Mouse (Mus musculus) liver, embryonic 11.5 days (tissue): ENCODE data around the gene Mcoln1. TPM values are rescaled to one million over a fixed set of nuclear protein-coding genes. Genes with fewer than 3 reads are reported as not detected.

Experiments
- ATAC-seq: fragments of 200-750 bp; cut with Nextera tagmentation; replicated peaks from 2 replicates; pipeline ENCODE4 v1.8.0; 2017; ENCODE audit warnings: moderate number of reproducible peaks, mild to moderate bottlenecking, moderate TSS enrichment, moderate library complexity; ENCODE audit not compliant: low FRiP score
- DNase-seq: peaks from one replicate; pipeline ENCODE4 v3.0.0-alpha.2; 2017; ENCODE audit warnings: low spot score
- H3K27ac ChIP-seq: fragments of 300-500 bp; sonication (generic); 2 replicates; pipeline ENCODE4 v1.5.1; 2014; ENCODE audit warnings: mild to moderate bottlenecking, low read depth, low read length, control low read depth
- H3K27me3 ChIP-seq: fragments of 300-500 bp; sonication (generic); replicated peaks from 2 replicates; pipeline ENCODE4 v1.6.1; 2014; ENCODE audit warnings: low read length, mixed read lengths; ENCODE audit not compliant: control insufficient read depth, insufficient read depth
- H3K36me3 ChIP-seq: fragments of 300-500 bp; sonication (generic); 2 replicates; pipeline ENCODE4 v1.6.1; 2014; ENCODE audit warnings: mild to moderate bottlenecking, low read length, moderate library complexity, mixed read lengths; ENCODE audit not compliant: control insufficient read depth, insufficient read depth
- H3K4me1 ChIP-seq: fragments of 300-500 bp; sonication (generic); replicated peaks from 2 replicates; pipeline ENCODE4 v1.6.1; 2014; ENCODE audit warnings: low read length, mixed read lengths; ENCODE audit not compliant: control insufficient read depth, insufficient read depth
- H3K4me2 ChIP-seq: fragments of 300-500 bp; sonication (generic); 2 replicates; pipeline ENCODE4 v1.6.1; 2014; ENCODE audit warnings: mild to moderate bottlenecking, control low read depth, moderate library complexity
- H3K4me3 ChIP-seq: fragments of 300-500 bp; sonication (generic); 2 replicates; pipeline ENCODE4 v1.5.1; 2014; ENCODE audit warnings: low read depth, low read length, control low read depth
- H3K9ac ChIP-seq: fragments of 300-500 bp; sonication (generic); 2 replicates; pipeline ENCODE4 v1.6.1; 2014; ENCODE audit warnings: low read depth, low read length, control low read depth
- H3K9me3 ChIP-seq: fragments of 300-500 bp; sonication (generic); 2 replicates; pipeline ENCODE4 v1.6.1; 2016; ENCODE audit warnings: low read length, inconsistent platforms, mixed read lengths; ENCODE audit not compliant: control insufficient read depth
- WGBS: fragments of 180-500 bp; shearing (Covaris S2); extraction: QIAGEN DNeasy Blood & Tissue Kit; methylation state at CpG from one replicate; pipeline ENCODE4 v1.1.7; 2014; 5-methylcytosine and 5-hydroxymethylcytosine counted together
- polyA plus RNA-seq: library from polyadenylated mRNA; unstranded; fragments of >200 nt; fragmentation: Nextera tagmentation; extraction: Ambion mirVana; gene quantifications from 2 replicates; pipeline ENCODE4 v1.2.1, GENCODE M21; 2014

Gene Mcoln1
- polyA plus RNA-seq, 1 experiment from 2014 or later = 39.8 TPM

GRCm38 (mm10) chr8:3536940-3537339, 36.7 kb downstream of the Mcoln1 start:
- Histone ChIP-seq H3K4me2 (no peak overlapping the region), H3K4me3 (no peak overlapping the region), H3K27ac (no peak overlapping the region), H3K36me3 (peaks cover 15% of the 10 kb centered on the region; the same call in 1 of the 2 replicates), H3K4me1 (peaks cover 4% of the 10 kb centered on the region; the same call in 1 of the 2 replicates), H3K27me3 (no peaks in the 10 kb centered on the region), H3K9me3 (no peaks in the 10 kb centered on the region), H3K9ac (no peak overlapping the region)
- DNase-seq (no peak), ATAC-seq (no peak)
- WGBS = 93% methylated on average over 9 of the region's 9 CpGs

GRCm38 (mm10) chr8:3537666-3538065, 37.4 kb downstream of the Mcoln1 start:
- DNase-seq = no peak
- no peak overlapping the region for H3K4me3 ChIP-seq
- 94% methylated on average over 26 of the region's 26 CpGs for WGBS
- no peak overlapping the region for H3K4me2 ChIP-seq
- no peak overlapping the region for H3K9ac ChIP-seq
- H3K27ac ChIP-seq = no peak overlapping the region
- no peaks in the 10 kb centered on the region for H3K9me3 ChIP-seq
- peaks cover 4% of the 10 kb centered on the region; the same call in 1 of the 2 replicates for H3K4me1 ChIP-seq
- peaks cover 15% of the 10 kb centered on the region; the same call in 1 of the 2 replicates for H3K36me3 ChIP-seq
- no peak for ATAC-seq
- no peaks in the 10 kb centered on the region for H3K27me3 ChIP-seq

GRCm38 (mm10) chr8:3539146-3539545, 38.9 kb downstream of the Mcoln1 start:
- no peak for DNase-seq
- H3K9ac ChIP-seq = no peak overlapping the region
- peaks cover 4% of the 10 kb centered on the region; the same call in 1 of the 2 replicates for H3K4me1 ChIP-seq
- no peak overlapping the region for H3K4me3 ChIP-seq
- 81% methylated on average over 7 of the region's 7 CpGs for whole genome bisulfite sequencing
- H3K27me3 ChIP-seq = no peaks in the 10 kb centered on the region
- H3K4me2 ChIP-seq = no peak overlapping the region
- no peak overlapping the region for H3K27ac ChIP-seq
- H3K36me3 ChIP-seq = peaks cover 24% of the 10 kb centered on the region
- ATAC-seq = no peak
- H3K9me3 ChIP-seq = no peaks in the 10 kb centered on the region

GRCm38 (mm10) chr8:3540076-3540475, 39.8 kb downstream of the Mcoln1 start:
- H3K4me1 ChIP-seq = peaks cover 4% of the 10 kb centered on the region; the same call in 1 of the 2 replicates
- no peak for ATAC-seq
- H3K27me3 ChIP-seq = no peaks in the 10 kb centered on the region
- DNase-seq = no peak
- H3K9ac ChIP-seq = no peak overlapping the region
- H3K4me3 ChIP-seq = no peak overlapping the region
- 84% methylated on average over 4 of the region's 4 CpGs for WGBS
- H3K36me3 ChIP-seq = peaks cover 24% of the 10 kb centered on the region
- H3K9me3 ChIP-seq = no peaks in the 10 kb centered on the region
- no peak overlapping the region for H3K27ac ChIP-seq
- no peak overlapping the region for H3K4me2 ChIP-seq

GRCm38 (mm10) chr8:3546511-3546910, 46.3 kb downstream of the Mcoln1 start:
- Histone ChIP-seq H3K36me3 (peaks cover 10% of the 10 kb centered on the region), H3K27me3 (no peaks in the 10 kb centered on the region), H3K4me1 (no peaks in the 10 kb centered on the region), H3K4me2 (no peak overlapping the region), H3K27ac (no peak overlapping the region), H3K9ac (no peak overlapping the region), H3K9me3 (no peaks in the 10 kb centered on the region), H3K4me3 (no peak overlapping the region)
- DNase-seq (no peak), ATAC-seq (no peak)
- 91% methylated on average over 2 of the region's 2 CpGs for WGBS

GRCm38 (mm10) chr8:3552240-3552639, 52.0 kb downstream of the Mcoln1 start:
- ATAC-seq = no peak
- 80% methylated on average over 1 of the region's 1 CpGs for WGBS

GRCm38 (mm10) chr8:3556114-3556513, 55.9 kb downstream of the Mcoln1 start:
- 61% methylated on average over 4 of the region's 4 CpGs for WGBS
- ATAC-seq = peak; percentile 82
- Histone ChIP-seq H3K4me1 (no peaks in the 10 kb centered on the region), H3K4me3 (no peak overlapping the region), H3K36me3 (no peaks in the 10 kb centered on the region), H3K9me3 (peaks cover 4% of the 10 kb centered on the region; the same call in 1 of the 2 replicates), H3K27me3 (no peaks in the 10 kb centered on the region), H3K9ac (no peak overlapping the region), H3K4me2 (no peak overlapping the region), H3K27ac (no peak overlapping the region)
- no peak for DNase-seq

More at GRCm38 (mm10) chr8:3552240-3552639, 52.0 kb downstream of the Mcoln1 start:
- H3K36me3 ChIP-seq = no peaks in the 10 kb centered on the region
- H3K27ac ChIP-seq = no peak overlapping the region
- H3K4me1 ChIP-seq = no peaks in the 10 kb centered on the region
- no peak overlapping the region for H3K4me3 ChIP-seq
- H3K27me3 ChIP-seq = no peaks in the 10 kb centered on the region
- DNase-seq = no peak
- H3K4me2 ChIP-seq = no peak overlapping the region
- H3K9ac ChIP-seq = no peak overlapping the region
- H3K9me3 ChIP-seq = peaks cover 4% of the 10 kb centered on the region; the same call in 1 of the 2 replicates

Other genes with a start within 250 kb of the Mcoln1 start
- gene Insr, start 220.8 kb upstream of the Mcoln1 start, polyA plus RNA-seq = 26.5 and 34.5 TPM in 2 replicates
- 0.32 and 0.40 TPM in 2 replicates for gene A430078G23Rik, start 147.0 kb upstream of the Mcoln1 start, polyA plus RNA-seq
- 5.2 and 6.4 TPM in 2 replicates for gene Arhgef18, start 107.5 kb upstream of the Mcoln1 start, polyA plus RNA-seq
- 3.4 and 4.3 TPM in 2 replicates for gene Pex11g, start 32.8 kb upstream of the Mcoln1 start, polyA plus RNA-seq
- not detected in 2 replicates for gene Tex45, start 29.6 kb upstream of the Mcoln1 start, polyA plus RNA-seq
- gene Zfp358, start 7.3 kb upstream of the Mcoln1 start, polyA plus RNA-seq = 8.7 and 8.9 TPM in 2 replicates
- 17.8 and 22.9 TPM in 2 replicates for gene Pnpla6, start 14.9 kb downstream of the Mcoln1 start, polyA plus RNA-seq
- 3.0 and 4.9 TPM in 2 replicates for gene C330021F23Rik, start 67.5 kb downstream of the Mcoln1 start, polyA plus RNA-seq
- 3.5 and 3.9 TPM in 2 replicates for gene Camsap3, start 86.8 kb downstream of the Mcoln1 start, polyA plus RNA-seq
- gene Xab2, start 120.9 kb downstream of the Mcoln1 start, polyA plus RNA-seq = 60.5 and 66.8 TPM in 2 replicates
- gene Pet100, start 121.1 kb downstream of the Mcoln1 start, polyA plus RNA-seq = 102 and 111 TPM in 2 replicates
- 0.40 TPM in 1 of 2 replicates, not detected in the other for gene Pcp2, start 125.1 kb downstream of the Mcoln1 start, polyA plus RNA-seq
- 97.5 and 105 TPM in 2 replicates for gene Stxbp2, start 130.5 kb downstream of the Mcoln1 start, polyA plus RNA-seq
- 0.29 and 0.40 TPM in 2 replicates for gene Retn, start 155.3 kb downstream of the Mcoln1 start, polyA plus RNA-seq
- 0.52 and 1.0 TPM in 2 replicates for gene Mcemp1, start 165.3 kb downstream of the Mcoln1 start, polyA plus RNA-seq
- 7.3 and 11.4 TPM in 2 replicates for gene Fcor, start 171.9 kb downstream of the Mcoln1 start, polyA plus RNA-seq
- gene Trappc5, start 175.8 kb downstream of the Mcoln1 start, polyA plus RNA-seq = 29.5 and 31.6 TPM in 2 replicates
- gene Fcer2a, start 193.7 kb downstream of the Mcoln1 start, polyA plus RNA-seq = 0.10 TPM in 1 of 2 replicates, not detected in the other
- gene Clec4g, start 220.2 kb downstream of the Mcoln1 start, polyA plus RNA-seq = 0.92 and 1.8 TPM in 2 replicates
- 0.23 TPM in 1 of 2 replicates, not detected in the other for gene Cd209a, start 248.5 kb downstream of the Mcoln1 start, polyA plus RNA-seq